Mouse (Mus musculus) effector memory CD4-positive, alpha-beta T cell, adult 7 months (primary cell): ENCODE measurements around the gene 2310034G01Rik. TPM values are rescaled to one million over a fixed set of nuclear protein-coding genes. Genes with fewer than 3 reads are reported as not detected.

Experiments
- polyA plus RNA-seq: library from polyadenylated mRNA; unstranded; fragments of 100-300 nt; shearing (Covaris generic); gene quantifications from one replicate; pipeline ENCODE4 v1.2.1, GENCODE M21; 2017

2310034G01Rik gene
- polyA plus RNA-seq = not detected

DNA sequence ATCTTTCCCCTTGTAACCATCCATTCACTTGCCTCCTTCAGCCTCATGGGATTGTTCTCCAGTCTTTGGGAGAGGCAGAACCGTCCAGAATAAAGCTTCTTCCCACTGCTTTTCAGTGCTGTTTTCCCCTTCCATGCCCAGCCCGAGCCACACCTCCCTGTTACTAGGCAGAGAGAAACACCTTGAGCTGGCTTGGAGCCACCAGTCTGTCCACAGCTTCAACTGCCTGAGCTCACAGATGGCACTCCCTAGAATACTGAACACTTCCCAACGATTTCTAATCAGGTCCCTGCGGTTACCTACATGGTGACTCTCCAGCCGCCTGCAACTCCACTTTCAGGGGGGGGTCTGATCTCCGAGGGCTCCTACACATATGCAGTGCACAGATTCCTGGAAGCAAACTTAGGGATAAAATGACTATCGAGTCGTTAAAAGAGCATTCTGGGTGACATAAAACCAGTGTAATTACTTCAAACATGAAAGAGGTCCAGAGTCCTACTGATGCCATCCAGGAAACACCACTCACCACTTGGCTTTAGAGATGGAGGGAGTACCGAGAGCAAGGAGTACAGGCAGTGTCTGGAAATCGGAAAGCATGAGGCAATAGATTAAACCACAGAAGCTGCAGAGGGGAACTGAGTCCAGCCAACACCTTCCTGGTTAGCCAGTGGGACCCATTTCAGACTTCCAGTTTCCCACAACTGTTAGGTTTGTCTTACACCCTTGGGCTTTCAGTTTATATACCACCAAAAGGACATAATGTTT, at the start of gene 2310034G01Rik:
2310034G01Rik (minus strand) TSS at position 135 of the 765 bp plus-strand sequence.

DNA sequence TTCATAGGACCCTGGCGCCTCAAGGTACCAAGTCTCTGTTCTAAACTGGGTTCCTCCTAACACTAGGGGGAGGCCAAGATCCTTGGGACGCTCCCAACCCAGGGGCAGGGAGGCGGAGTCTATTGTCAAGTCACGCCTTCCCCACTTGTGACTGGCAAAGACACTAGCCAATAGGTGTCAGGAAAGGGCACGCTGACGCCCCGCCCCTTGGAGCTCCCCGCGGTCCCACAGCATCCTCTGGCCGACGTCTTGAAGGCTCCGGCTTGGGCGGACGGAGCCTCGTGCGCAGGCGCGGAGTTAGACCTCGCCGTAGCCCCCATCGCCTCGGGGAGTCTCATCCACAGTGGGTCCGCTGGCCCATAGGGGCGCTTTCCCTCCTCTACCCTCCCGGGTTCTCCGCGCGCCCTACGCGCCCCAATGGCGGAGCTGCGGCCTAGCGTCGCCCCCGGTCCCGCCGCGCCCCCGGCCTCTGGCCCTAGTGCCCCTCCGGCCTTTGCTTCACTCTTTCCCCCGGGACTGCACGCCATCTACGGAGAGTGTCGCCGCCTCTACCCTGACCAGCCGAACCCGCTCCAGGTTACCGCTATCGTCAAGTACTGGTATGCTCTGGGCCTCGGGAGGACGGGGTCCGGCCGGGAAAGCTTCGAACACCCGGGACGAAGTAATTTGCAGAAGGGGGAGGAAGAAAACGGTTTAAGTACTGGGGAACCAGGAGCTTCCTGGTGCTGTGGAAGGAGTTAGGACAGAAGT, 46.8 kb upstream of the 2310034G01Rik start, which contains the start of gene Sufu:
Sufu (plus strand) TSS at position 211 of the 750 bp plus-strand sequence.

DNA sequence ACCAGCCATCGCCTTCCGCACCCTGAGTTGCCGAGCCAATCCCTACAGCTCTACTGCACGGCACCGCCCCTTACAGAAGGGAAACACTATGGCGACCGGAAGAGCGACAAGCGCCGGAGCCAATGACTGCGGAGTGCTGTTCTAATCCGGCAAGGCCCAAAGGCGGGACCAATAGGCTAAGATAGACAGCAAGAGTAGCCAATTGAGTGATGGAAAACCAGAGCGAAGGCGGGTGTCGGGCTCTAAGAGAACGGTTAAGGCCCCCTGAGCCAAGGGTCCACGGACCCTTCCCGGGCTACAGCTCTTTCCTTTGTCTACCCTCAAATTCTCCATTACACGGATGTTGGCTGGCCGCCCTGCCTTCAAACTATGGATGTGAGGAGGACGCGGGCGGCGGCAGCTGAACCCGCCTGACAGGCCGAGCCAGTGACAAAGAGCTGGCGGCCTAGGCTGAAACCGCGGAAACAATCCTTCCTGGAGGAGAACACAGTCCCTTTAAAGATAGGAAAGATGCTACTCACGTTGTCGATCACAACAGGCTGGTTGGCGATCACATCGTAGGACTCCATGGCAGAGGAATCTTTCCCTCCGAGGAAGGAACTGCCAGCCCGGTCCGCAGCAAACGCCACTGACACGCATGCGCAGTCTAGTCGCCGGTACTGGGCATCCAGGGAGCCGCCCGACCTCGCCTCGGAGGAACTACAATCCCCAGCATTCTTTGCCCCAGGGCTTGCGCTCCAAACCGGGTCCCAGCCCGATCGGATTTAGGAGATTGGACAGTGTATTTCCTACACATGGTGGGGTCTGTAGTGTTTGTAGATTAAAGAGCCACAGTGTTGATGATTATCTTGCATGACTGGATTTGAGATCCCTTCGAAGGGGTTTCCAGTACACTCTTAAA, 45.3 kb upstream of the 2310034G01Rik start, which contains the start of gene Actr1a:
Actr1a (minus strand) TSS at position 640 of the 901 bp plus-strand sequence.

DNA sequence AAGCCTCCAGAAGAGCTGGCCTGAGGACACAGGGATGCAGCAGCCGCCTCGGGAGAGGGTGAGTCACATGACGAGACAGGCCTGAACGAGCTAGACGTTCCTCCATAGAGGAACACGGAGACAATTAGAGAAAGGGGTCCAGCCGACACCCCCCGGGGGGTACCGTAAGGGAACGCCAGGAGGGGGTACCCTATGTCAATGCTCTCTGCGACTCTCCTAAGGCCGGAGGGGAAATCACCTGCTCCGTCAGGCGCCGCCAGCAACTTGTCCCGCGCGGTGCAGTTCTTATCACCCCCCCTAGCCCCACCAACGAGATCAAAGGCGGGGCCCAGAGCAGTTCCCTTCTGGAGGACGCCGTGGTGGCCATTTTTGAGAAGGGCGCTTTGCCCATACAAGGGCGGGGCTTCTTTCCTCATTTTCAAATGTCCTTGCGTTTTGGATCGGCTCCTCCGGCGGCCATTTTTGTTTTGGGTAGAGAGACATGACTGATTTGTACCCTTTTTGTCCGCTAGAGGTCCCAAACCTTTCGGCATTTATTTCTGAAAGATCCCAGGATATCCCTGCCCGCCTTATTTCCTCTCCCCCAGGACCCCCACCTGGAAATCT, 11.7 kb downstream of the 2310034G01Rik start, which contains the start of gene Cuedc2:
Cuedc2 (minus strand) TSS at position 372 of the 606 bp plus-strand sequence.

DNA sequence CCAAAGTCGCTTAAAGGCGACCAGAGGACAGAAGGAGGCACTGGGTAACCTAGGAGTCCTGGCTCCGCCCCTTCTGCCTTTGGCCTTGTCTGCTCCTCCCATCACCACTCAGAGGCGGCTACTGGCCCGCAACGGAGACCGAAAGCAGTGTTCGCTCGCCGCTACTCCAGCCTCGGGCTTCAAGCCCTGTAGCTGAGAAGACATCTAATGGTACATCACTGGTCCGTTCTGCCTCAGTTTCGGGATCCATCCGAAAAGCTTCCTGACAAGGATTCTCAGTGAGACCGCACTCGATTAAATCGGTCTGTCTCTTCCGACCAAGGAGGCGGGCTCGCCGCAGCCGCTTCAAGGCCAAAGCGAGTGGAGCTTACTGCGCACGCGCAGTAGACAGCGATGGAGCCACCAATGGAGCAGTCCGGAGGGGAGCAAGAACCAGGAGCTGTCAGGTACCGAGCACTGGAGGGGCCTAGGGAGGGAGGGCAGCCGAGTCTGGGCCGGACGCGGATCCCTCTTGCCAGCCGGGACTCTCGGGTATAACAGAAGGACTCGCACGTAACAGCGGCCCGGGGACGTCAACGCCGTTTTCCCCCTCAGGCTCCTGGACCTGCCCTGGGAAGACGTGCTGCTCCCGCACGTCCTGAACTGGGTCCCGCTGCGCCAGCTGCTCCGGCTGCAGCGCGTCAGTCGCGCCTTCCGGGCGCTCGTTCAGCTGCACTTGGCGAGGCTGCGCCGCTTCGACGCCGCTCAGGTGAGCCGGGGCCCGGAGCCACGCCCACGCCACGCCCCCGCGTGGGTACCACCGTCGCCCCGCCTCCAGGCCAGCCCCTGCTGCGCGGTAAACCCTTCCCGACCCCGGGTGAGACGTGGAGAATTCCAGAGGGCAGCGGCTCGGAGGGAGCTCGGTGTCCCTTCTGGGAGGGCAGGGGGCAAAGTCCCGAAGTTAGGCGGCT, 21.7 kb downstream of the 2310034G01Rik start, which contains the start of gene Fbxl15:
Fbxl15 (plus strand) TSS at position 104 of the 950 bp plus-strand sequence.

DNA sequence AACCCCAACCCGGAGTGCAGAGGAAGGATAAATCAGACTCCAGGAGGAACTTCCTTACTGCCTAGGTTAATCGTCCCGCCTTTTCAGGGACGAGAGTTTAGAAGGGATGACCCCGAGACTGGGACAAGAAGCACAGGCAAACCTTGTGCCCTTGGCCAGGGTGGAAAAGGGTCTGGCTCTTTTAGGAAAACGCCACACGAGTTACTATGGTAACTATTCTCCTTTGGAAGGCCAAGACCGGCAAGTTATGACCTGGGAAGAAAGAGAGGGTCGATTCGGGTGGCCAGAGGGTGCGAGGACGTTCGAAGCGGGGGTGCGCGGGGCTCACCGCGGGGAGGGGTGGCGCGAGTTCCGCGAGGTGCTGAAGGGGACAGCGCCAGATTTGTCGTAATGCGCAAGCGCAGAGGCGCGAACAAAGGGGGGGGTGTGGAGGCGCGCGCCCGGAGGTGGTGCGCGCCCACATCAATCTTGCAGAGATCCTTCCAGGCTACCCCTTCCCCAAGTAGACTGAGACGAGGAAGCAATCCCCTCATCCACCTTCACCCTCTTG, 23.3 kb downstream of the 2310034G01Rik start, which contains the start of gene Psd:
Psd (minus strand) TSS at position 401 of the 550 bp plus-strand sequence.

DNA sequence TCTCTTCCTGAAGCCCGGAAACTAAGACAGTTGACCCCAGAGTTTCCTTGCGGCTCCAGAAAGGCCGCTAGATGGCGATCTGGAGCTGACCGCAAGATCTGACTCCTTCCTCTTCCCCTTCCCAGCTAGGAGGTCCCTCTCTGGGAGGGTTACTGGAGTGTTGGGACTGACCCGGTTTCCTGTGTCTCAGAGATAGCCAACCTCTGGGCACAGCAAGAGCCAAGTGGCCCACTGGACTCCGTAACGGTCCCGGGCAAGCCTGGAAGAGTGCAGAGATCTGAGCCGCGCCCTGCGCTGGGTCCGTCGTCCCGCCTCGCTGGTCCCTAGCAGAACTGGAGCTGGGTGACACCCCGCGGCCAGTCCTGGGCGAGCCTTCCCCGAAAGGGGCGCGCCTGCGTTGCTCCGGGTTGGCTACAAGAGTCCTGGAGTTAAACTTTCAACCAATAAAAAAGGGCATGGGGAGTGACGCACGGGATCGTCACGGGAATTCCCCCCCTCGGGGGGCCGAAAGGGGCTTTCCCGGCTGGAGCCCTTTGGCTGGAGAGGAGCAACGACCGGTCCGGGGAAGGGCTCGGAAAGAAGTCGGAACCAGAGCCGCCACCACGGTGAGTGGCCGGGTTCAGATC, 45.8 kb downstream of the 2310034G01Rik start, which contains the start of gene Nfkb2:
Nfkb2 (plus strand) TSS at position 105 of the 626 bp plus-strand sequence.

Other genes starting within 250 kb of the 2310034G01Rik start
- gene Elovl3, start 218.4 kb downstream of the 2310034G01Rik start, polyA plus RNA-seq = not detected
- not detected for gene Pitx3, start 202.0 kb downstream of the 2310034G01Rik start, polyA plus RNA-seq
- 63.0 TPM for gene Gbf1, start 197.8 kb downstream of the 2310034G01Rik start, polyA plus RNA-seq
- 341 TPM for gene Nfkb2, start 46.0 kb downstream of the 2310034G01Rik start, polyA plus RNA-seq
- gene Psd, start 23.1 kb downstream of the 2310034G01Rik start, polyA plus RNA-seq = 12.3 TPM
- gene Fbxl15, start 22.1 kb downstream of the 2310034G01Rik start, polyA plus RNA-seq = 12.4 TPM
- gene Cuedc2, start 11.6 kb downstream of the 2310034G01Rik start, polyA plus RNA-seq = 21.5 TPM
- 10.7 TPM for gene Mfsd13a, start 9.2 kb downstream of the 2310034G01Rik start, polyA plus RNA-seq
- 101 TPM for gene Actr1a, start 45.4 kb upstream of the 2310034G01Rik start, polyA plus RNA-seq
- 27.0 TPM for gene Sufu, start 46.6 kb upstream of the 2310034G01Rik start, polyA plus RNA-seq
- 67.2 TPM for gene Trim8, start 151.4 kb upstream of the 2310034G01Rik start, polyA plus RNA-seq
- 10.2 TPM for gene Arl3, start 222.9 kb upstream of the 2310034G01Rik start, polyA plus RNA-seq
- 6.3 TPM for gene Sfxn2, start 223.1 kb upstream of the 2310034G01Rik start, polyA plus RNA-seq
- gene Wbp1l, start 248.8 kb upstream of the 2310034G01Rik start, polyA plus RNA-seq = 73.2 TPM